Mouse (Mus musculus) cerebellum, adult 11 months (tissue): ENCODE results near the gene Nckap1.
"Not testable (repeated sequence)": the region's sequence is repeated elsewhere in the genome, so short reads cannot be mapped to it uniquely, and the experiment has no call there.

ENCODE experiments used
- DNase-seq: peaks from one replicate; pipeline ENCODE4 v3.0.0; 2022

Gene Nckap1

DNA sequence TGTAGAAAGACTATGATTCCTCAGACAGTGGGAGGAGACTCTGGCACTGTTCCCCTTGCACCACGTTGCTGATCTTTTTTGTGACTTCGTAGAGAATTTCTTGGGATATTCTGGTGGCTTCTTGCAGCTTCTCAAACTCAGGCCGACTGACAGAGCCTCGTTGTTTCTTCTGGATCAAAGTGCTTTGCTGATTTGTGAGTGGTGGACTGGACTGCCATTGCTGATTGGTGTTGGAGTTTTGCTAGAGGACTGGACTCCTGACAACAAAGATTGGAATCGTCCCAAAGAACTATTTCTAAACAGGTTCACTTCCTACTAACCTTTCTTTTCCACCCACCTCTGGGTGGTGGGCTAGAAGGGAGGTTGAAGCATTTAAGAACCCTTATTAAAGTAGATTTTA lies 21.5 kb downstream of the Nckap1 start:
- no peak for DNase-seq

DNA sequence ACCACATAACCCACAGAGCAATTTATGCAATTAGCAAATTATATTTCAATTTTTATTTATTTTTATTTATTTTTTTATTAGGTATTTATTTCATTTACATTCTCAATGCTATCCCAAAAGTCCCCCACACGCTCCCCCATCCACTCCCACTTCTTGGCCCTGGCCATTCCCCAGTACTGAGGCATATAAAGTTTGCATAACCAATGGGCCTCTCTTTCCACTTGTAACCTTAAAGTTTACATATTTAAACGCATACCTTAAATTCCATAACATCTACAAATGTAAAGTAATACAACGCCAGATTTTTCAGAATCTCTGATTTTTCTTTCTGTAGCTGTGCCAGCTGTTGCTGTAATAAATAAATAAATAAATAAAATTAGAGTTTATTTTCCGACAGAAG lies 26.7 kb downstream of the Nckap1 start:
- no peak for DNase-seq

DNA sequence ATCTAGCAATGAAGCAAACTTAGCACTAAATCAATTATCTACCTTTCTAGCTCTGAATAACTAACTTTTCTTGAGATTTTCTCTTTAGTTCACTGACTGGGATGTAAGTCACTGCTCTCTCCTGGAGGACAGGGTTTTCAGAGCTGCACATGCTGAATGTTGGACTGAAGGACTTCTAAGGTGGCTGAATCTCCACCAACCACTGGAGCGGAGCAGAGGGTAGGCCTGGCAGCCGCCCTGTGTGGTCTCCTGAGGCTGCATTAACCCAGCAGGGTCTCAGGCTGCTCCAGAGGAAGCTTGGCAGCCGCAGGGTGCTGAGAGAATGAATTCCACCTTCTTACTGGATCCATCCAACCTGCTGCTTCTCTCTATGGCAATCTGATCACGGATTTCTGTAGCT lies 31.5 kb downstream of the Nckap1 start:
- no peak for DNase-seq

DNA sequence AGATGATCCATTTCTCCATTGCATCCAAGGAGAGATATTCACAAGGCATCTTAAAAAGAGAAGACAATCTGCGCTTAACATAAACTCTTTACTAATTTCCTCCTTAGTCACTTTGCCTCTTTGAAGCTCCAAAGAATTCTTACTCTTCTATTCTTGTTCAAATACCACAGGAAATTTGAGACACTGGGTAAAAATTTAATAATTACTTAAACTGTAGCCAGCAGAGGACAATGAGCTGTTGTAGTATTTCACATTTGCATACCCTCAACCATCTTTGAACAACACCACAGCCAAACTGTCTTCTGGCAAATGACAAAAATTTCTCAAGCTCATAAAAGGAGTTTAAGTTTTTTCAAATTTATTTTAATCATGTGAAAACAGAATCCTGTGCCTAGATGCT lies 33.3 kb downstream of the Nckap1 start:
- no peak for DNase-seq

DNA sequence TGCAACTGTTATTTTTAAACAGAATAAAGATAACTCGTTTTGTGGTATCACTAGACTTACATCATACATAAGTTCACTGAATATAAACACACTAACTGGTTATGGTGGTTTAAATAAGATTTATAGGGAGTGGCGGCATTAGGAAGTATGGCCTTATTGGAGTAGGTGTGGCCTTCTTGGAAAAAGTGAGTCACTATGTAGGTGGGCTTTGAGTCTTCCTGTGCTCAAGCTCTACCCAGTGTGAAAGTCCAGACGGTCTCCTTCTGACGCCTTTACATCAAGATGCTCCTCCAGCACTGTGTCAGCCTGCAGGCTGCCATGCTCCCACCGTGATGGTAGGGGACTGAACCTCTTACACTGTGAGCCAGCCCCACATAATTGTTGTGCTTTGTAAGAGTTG lies 38.4 kb downstream of the Nckap1 start:
- no peak for DNase-seq

DNA sequence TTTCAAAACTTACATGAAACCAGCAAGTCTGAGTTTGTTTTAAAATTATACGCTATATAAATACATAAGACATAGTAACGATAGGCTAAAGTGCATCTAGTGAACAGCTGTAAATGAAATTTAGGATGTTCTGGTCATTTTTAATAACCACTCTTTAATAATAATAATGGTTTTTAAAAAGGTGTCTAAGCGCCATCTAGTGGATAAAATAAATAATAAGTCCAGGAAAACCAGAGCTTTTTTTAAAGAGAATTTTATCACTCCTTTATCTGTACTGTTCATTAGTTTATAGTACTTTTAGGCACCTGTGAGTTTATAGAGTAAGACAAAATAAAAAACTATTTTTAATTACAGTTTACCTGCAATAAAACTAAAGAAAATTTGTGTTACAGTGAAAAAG lies 44.0 kb downstream of the Nckap1 start:
- no peak for DNase-seq

DNA sequence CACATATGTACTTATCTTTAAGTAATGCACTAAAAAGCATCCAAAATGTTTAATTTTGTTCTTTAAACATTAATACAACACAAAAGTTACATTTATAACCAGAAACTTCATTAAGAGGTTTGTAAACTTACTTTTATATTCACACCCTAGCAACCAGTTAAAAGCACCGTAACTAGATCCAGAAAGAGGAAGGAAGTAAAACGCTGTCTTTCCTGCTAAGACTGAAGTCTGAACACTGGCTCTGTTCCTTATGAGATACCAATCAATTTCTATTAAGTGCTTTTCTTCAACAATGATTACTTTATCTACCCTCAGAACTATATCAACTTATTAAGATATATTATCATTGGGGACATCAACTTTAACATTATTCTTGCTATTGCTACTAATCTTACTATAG lies 44.6 kb downstream of the Nckap1 start:
- DNase-seq, result no peak

DNA sequence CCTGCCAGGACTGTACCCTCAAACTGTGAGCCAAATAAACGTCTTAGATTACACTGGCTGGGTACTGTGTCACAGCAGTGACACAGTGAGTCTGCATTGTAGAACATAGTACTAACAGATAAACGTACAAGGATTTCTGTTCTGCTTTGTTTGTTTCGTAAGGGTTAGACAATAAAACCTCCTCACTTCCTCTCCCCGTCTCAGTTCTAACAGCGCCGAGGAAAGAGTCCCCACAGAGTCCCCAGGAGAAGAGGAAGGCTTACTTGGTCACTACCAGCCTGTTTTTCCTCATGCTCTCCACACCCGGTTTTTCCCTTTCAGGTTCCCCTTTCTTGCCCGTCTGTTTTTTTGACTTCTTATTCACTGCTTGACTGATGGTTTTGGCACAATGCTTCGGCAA lies 56.9 kb downstream of the Nckap1 start:
- no peak for DNase-seq

DNA sequence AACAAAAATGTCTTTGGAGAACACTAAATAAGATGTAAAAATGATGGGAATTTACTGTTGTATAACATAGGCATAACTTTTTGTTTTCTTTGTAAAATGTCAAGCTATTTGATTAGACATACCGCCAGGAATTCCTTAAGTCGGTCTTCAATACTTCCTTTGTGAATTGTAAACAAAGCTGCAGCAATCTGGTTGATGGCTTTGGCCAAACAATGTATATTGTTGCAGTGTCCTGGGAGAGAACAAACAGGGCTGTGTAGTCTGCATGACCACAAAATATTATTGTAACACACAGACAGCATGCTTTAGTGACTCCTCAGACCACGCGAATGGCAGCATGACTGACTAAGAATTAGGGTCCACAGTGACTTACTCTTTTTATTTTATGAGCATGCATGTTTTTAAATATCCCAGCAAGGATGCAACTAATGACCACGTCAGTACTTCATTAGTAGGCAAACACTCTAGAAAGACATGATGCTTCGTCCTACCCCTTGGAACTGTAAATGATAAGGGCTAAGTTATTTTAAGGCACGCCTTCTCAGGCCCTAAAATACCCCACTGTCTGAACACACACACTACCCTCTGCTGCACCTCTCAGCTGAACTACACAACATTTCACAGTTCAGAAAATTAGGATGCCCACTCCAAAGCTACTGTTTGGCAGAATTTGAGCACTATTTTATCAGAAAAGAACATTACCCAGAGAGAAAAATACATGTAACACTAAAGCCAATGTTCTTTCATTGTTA lies 75.0 kb downstream of the Nckap1 start:
- no peak for DNase-seq

DNA sequence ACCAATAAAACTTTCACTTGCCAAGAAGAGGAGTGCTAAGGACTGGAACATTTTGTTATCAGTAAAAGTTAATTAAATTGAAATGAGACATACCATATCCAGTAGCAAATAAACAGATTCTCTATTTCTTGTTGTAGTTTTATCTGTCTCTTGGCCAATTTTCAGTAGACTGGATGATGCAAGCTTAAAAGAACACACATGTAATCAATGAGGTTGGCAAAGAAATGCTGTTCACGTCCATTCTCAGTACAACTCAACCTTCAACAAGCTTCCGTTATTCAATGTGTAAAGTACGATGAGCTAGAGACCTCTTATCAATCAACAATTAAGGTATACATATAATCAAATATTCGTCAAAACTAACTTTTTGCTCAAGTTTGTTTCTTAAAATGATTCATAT lies 79.0 kb downstream of the Nckap1 start:
- no peak for DNase-seq

DNA sequence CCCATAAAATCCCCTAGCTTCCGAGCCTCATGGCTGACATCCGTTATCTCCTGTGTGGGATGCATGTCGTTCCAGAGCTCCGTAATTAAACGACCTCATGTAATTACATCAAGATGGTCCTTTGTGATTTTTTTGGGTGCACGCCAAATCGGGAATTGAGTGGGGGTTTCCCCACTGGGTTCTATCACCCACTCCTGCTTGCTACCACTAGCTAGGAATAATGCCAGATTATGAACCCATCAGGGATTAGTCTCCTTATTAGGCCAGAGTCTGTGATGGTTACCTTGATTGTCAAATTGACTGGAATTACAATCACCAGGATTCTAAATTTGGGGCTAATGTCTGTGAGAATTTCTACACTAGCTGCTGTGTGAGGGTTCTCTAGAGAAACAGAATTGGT lies 85.9 kb downstream of the Nckap1 start:
- not testable (repeated sequence) for DNase-seq

DNA sequence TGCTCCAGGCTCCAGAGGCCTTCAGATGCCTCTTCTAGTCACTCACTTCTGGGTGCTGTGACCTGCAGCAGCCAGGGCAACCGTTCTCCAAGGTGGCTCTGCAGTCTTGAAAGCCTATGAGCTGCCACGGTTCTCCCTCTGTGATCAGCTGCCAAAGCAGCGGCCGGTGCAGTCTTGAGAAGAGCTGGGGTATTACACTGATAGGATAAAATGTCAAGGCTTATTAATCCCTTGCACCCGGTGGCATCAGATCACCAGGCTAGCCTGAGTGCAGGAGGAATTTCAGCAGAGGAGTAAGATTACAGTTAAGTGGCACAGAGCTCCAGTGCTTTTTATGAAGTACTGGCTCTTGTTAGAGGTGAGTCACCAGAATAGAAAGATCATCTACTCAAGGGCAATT lies 94.3 kb downstream of the Nckap1 start:
- DNase-seq, result no peak

DNA sequence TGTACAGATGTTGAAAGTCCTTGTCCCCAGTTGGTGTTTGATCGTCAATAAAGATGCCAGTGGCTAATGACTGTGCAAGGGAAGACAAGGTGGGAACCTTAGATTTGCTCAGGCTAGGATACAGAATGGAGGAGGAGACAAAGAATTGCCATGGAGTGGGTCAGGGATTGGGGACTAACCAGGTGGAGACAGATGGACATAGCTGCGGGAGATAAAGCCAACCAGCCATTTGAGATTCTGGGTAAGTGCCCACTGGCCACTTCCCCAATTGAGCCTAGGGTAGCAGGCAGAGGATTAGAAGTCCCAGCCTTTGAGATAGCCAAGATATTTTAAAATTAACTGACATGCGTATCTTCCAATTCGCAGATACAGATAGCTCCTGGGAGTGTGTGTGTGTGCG lies 96.2 kb downstream of the Nckap1 start:
- DNase-seq, result peak; percentile 53

DNA sequence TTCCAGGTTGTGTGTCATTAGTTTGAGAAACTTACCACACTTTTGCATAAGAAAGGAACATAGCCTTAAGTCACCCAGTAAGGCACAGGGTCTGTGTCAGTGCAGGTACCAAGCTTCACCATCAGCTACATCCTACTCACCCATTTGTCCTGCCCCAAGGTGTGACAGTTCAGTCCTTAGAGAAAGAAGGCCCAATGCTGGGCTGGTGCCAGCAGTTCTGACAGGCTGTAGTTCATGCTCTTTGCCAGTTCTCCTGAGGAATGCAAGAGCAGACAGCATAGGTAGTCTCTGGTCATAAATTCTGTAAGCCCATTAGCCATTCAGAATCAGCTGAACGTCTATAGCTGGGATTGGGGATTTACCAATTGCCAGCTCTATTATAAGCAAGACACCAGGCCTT lies 105.3 kb downstream of the Nckap1 start:
- DNase-seq, result no peak

DNA sequence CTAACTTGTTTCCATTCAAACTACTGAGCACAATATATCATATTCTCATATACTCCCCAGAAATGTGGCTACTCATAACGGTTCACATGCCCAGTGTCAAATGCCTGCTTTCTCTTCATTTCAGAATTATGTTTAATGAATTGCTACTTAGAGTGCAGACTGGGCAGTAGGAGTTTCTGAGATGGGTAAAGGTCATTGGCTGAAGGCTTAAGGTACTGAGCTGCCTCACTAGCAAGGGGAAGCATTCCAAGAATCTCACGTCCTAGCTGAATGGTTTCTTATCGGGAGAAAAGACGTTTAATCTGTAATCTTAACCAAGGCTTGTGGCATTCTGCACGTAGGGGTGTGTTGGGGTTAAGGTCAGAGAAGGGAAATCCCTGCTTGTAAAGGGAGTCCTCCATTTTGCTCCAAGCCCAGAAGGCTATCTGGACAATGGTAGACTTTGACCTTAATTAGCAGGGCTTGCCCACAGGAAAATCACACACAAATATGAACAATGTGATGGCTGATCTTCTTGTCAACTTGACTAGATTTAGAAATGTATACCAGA lies 106.9 kb downstream of the Nckap1 start:
- DNase-seq, result no peak

DNA sequence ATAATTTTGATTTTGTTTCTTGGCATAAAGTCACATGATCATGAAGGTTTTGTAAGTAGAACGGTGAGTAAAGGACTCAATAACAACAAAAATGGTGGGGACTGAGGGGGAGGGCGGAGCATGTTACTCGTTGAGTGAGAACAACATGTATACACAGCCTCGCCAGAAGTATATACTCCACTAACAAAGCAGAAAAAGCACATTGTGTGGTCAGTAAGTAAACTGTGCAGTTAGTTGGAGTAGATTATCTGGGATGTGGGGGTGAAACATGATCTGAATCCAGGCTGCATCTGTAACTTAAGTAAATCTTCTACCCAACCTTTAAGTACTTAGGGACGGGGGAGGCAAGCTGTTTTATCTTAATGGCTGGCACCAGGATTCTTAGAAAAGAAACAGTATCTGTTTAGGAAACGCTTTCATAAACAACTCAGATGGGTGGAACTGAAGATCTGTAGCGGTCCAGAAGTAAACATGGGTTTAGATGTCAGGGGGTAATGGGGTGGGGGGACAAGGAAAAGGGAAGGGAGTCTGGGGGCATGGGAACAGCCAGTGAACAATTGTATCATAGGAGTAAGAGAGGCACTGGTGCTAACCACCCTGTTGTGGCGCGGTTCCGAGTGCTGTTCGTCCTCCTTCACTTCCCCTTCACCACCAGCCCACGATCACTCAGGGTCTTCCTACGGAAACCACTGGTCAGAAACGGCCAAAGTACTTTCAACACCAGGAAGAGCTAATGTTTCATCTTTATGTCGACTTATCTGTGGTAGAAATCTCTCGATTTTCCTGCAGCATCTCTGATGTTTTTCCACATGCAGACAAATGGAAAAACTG lies 115.0 kb downstream of the Nckap1 start:
- DNase-seq, result no peak

DNA sequence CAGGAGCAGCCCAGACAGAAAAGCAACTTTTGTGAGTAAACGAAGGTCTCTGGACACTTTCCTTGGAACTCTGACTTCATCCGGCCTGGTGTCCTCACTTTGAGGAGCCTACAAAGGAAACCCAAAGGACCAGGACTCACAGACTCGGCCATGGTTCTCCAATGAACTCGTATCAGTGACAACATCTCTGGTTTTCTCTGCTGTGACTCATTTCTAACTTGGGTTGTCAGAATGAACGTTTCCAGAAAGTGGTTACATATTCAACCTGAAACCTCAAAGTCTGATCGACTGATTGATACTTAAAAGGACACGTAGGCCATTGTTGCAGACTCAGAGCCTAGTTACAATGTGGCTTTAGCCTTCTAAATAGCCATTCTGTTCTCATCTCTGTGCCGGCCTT lies 119.4 kb downstream of the Nckap1 start:
- no peak for DNase-seq
